Mouse (Mus musculus) heart, adult 2 months (tissue): ENCODE measurements at regions not wholly inside any gene's neighbourhood (a gene's known extent, or its start where the extent isn't known, plus 50 kb on each side); places are given as distances from the start of the nearest gene placed in this dataset.

Source experiments
- DNase-seq, 2 experiments: peaks; one replicate each; pipeline ENCODE4 v3.0.0; 2021
- H3K27ac ChIP-seq: fragments of 200-600 bp; 2 replicates; pipeline ENCODE4 v1.8.1; 2022
- H3K27me3 ChIP-seq: fragments of 200-500 bp; 2 replicates; pipeline ENCODE4 v1.6.1; 2012; ENCODE audit warnings: mild to moderate bottlenecking, low read length, inconsistent platforms, mixed read lengths; ENCODE audit not compliant: control insufficient read depth, insufficient read depth
- H3K36me3 ChIP-seq: fragments of 200-500 bp; 2 replicates; pipeline ENCODE4 v1.6.1; 2012; ENCODE audit warnings: low read length, inconsistent platforms; ENCODE audit not compliant: control insufficient read depth, insufficient read depth
- H3K4me1 ChIP-seq: fragments of 200-500 bp; 2 replicates; pipeline ENCODE4 v1.6.1; 2011; ENCODE audit warnings: low read length; ENCODE audit not compliant: control insufficient read depth, insufficient read depth
- H3K4me3 ChIP-seq: fragments of 200-600 bp; 2 replicates; pipeline ENCODE4 v1.8.1; 2022
- H3K79me2 ChIP-seq: fragments of 200-500 bp; replicated peaks from 2 replicates; pipeline ENCODE4 v1.6.1; 2012; ENCODE audit warnings: mild to moderate bottlenecking, inconsistent platforms, low read length, moderate library complexity, mixed read lengths; ENCODE audit not compliant: control insufficient read depth, insufficient read depth
- H3K9ac ChIP-seq: fragments of 200-500 bp; 2 replicates; pipeline ENCODE4 v1.6.1; 2012; ENCODE audit warnings: low read depth, mild to moderate bottlenecking, control low read depth, inconsistent platforms, low read length, mixed read lengths
- CTCF ChIP-seq: fragments of 200-600 bp; IDR thresholded peaks from 2 replicates; pipeline ENCODE4 v1.8.1; 2022; ENCODE audit warnings: antibody characterized with exemption, mild to moderate bottlenecking, moderate library complexity
- EP300 ChIP-seq: fragments of 200-500 bp; IDR thresholded peaks from 2 replicates; pipeline ENCODE4 v1.6.1; 2011; ENCODE audit warnings: low read depth, low read length, control low read depth; ENCODE audit not compliant: insufficient read depth
- POLR2A ChIP-seq: fragments of 200-500 bp; IDR thresholded peaks from 2 replicates; pipeline ENCODE4 v1.6.1; 2011; ENCODE audit warnings: mild to moderate bottlenecking, low read depth, low read length, control low read depth; ENCODE audit not compliant: insufficient read depth
- WGBS: fragments of 180-500 bp; shearing (Covaris S2); methylation state at CpG from one replicate; pipeline ENCODE4 v1.1.7; 2018; 5-methylcytosine and 5-hydroxymethylcytosine counted together
- intact Hi-C: fragments of 180-260 bp; cut with DNase I; formaldehyde crosslinking; loops from one replicate; pipeline ENCODE4 v1.15.1; 2025

DNA sequence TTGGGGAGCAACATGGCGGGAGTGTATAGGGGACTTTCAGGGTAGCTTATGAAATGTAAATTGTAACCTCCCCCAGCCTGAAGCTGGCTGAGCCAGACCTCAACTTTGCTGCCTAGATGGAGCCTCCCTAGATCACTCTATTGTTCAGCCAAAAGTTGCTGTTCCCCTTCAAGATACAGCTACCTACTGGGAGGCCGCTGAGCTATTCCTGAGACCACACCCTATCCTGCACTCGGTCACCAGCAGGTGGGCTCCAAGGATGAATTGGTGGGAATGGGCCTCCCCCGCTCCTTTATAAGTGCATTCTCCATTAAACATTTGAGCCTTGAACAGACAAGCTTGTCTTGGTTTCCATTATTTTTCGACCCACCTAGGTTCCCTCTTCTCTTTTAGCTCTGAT lies 104.8 kb upstream of the Ngly1 start:
- no peak overlapping the region for H3K9ac ChIP-seq
- no peaks in the 10 kb centered on the region for H3K27me3 ChIP-seq
- no peak overlapping the region for H3K4me3 ChIP-seq
- intact Hi-C loops: no loop called here
- H3K4me1 ChIP-seq: no peaks in the 10 kb centered on the region
- H3K36me3 ChIP-seq: no peaks in the 10 kb centered on the region
- no peak for DNase-seq
- TF ChIP-seq POLR2A (no peak), CTCF (no peak), EP300 (no peak)
- 82% methylated on average over 5 of the region's 5 CpGs for WGBS
- H3K79me2 ChIP-seq: no peaks in the 10 kb centered on the region
- H3K27ac ChIP-seq: no peak overlapping the region

DNA sequence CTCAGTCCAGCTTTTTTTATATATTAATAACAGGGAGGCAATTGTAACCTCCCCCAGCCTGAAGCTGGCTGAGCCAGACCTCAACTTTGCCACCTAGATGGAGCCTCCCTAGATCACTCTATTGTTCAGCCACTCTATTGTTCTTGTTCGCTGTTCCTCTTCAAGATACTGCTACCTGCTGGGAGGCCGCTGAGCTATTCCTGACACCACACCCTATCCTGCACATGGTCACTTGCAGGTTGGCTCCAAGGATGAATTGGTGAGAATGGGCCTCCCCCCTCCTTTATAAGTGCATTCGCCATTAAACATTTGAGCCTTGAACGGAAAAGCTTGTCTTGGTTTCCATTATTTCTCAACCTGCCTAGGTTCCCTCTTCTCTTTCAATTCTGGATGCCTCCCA lies 102.3 kb upstream of the Ngly1 start:
- Histone ChIP-seq H3K36me3 (no peaks in the 10 kb centered on the region), H3K79me2 (no peaks in the 10 kb centered on the region), H3K27ac (no peak overlapping the region), H3K9ac (no peak overlapping the region), H3K4me1 (no peaks in the 10 kb centered on the region), H3K27me3 (no peaks in the 10 kb centered on the region), H3K4me3 (no peak overlapping the region)
- DNase-seq: no peak
- 69% methylated on average over 4 of the region's 4 CpGs for WGBS
- intact Hi-C loops: no loop called here
- TF ChIP-seq CTCF (no peak), EP300 (no peak), POLR2A (no peak)

DNA sequence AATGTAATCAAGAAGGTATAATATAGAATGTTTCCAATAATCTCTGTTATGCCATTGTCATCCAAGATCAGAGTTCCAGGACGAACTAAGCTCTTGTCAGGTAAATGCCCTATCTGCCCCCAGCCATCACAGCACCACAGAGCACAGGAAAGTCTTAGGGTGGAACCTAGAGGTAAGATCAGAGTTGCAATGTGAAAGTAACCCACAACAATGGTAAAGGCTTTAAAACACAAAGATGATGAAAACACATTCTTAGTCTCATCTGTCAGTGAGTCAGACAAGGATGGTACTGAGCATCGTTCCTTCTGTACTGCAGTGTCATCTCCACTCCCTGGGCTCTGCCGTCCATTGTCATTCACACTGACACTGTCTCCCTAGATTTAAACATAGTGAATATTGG lies 97.3 kb upstream of the Ngly1 start:
- Histone ChIP-seq H3K4me1 (no peaks in the 10 kb centered on the region), H3K4me3 (no peak overlapping the region), H3K9ac (no peak overlapping the region), H3K79me2 (no peaks in the 10 kb centered on the region), H3K27me3 (no peaks in the 10 kb centered on the region), H3K27ac (no peak overlapping the region), H3K36me3 (no peaks in the 10 kb centered on the region)
- TF ChIP-seq POLR2A: no peak
- no peak for TF ChIP-seq CTCF
- TF ChIP-seq EP300: no peak
- intact Hi-C loops: no loop called here
- WGBS: 77% methylated on average over 3 of the region's 3 CpGs
- no peak for DNase-seq

DNA sequence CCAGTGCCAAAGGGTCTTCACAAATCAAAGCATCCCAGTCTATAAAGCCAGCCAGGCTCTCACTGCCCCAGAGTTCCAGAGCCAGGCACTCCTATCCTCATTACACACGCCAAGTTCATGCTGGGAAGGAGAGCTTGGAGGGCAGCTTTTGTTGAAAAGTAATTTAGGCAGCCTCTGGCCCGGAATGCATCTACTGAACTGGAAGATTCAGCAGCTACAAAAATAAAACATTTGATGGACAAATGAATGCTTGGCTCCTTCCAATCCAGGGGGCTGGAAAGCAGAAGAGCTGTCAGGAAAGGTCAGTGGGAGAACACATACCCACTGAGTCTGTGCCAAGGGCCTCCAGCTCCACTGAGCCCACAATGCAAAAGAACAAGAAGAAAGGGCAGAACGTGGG lies 96.4 kb upstream of the Ngly1 start:
- Histone ChIP-seq H3K36me3 (no peaks in the 10 kb centered on the region), H3K9ac (no peak overlapping the region), H3K27ac (no peak overlapping the region), H3K4me1 (no peaks in the 10 kb centered on the region), H3K4me3 (no peak overlapping the region), H3K79me2 (no peaks in the 10 kb centered on the region), H3K27me3 (no peaks in the 10 kb centered on the region)
- 49% methylated on average over 3 of the region's 3 CpGs for WGBS
- DNase-seq: no peak
- intact Hi-C loops: no loop called here
- TF ChIP-seq CTCF (no peak), EP300 (no peak), POLR2A (no peak)

DNA sequence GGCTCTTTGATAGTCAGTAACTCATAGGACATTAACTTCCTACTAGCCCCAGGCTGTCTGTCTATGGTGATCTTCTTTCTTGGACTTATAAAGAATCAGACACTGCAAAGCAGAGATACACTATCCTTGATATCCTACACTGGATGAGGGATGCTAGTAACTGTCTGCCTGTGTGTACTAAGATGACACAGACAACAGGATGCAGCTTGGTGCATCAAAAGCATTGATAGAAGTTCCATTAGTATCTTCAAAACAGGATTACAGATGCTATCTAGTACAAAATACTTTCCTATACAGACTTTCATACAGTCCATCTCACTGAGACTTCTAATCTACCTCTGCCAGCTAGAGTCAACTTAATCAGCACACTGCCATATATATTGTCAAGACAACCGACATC lies 94.0 kb upstream of the Ngly1 start:
- intact Hi-C loops: no loop called here
- H3K9ac ChIP-seq: no peak overlapping the region
- H3K4me3 ChIP-seq: no peak overlapping the region
- no peaks in the 10 kb centered on the region for H3K27me3 ChIP-seq
- no peaks in the 10 kb centered on the region for H3K4me1 ChIP-seq
- H3K36me3 ChIP-seq: no peaks in the 10 kb centered on the region
- no peak for TF ChIP-seq EP300
- no peak for TF ChIP-seq CTCF
- no peak for TF ChIP-seq POLR2A
- no peaks in the 10 kb centered on the region for H3K79me2 ChIP-seq
- no peak for DNase-seq
- WGBS: 58% methylated on average over 1 of the region's 1 CpGs
- H3K27ac ChIP-seq: no peak overlapping the region

DNA sequence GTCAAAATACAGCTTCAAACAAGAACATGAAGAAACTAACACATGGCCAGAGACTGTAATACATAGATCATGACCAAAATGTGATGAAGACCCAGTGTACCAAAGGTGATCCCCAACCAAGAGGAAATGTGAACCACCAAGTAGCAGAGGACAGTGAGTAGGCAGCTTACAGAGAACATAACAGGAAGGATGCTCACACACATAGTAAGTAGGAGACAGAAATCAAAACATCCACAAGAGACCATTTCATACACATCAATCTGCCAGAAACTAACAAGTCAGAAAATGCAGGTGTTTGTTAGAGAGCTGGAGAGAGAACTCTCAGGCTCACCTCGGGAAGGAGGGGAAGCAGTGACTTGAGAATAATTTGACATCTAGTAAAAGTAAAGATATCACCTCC lies 78.9 kb upstream of the Ngly1 start:
- 40% methylated on average over 1 of the region's 1 CpGs for WGBS
- Histone ChIP-seq H3K4me3 (no peak overlapping the region), H3K27me3 (no peaks in the 10 kb centered on the region), H3K9ac (no peak overlapping the region), H3K4me1 (no peaks in the 10 kb centered on the region), H3K27ac (no peak overlapping the region), H3K79me2 (no peaks in the 10 kb centered on the region), H3K36me3 (no peaks in the 10 kb centered on the region)
- intact Hi-C loops: no loop called here
- no peak for DNase-seq
- TF ChIP-seq EP300 (no peak), CTCF (no peak), POLR2A (no peak)

DNA sequence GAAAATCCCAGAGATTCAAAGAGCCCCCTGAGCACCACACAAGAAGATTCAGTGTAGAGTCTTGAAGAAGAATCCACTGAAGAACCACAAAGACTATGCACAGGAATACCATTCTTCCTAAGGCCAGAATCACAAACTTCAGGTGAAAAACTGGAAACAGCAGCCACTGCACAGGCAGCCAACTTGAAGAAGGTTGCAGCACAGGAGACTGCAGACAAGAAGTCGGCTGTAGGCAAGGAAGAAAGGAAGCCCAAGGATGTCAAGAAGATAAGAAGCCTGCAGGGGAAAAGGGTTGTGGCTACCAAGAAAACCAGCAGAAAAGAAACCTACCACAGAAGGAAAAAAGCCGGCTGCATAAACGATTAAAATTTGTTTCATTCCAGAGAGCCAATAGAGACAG lies 76.8 kb upstream of the Ngly1 start:
- Histone ChIP-seq H3K4me3 (no peak overlapping the region), H3K79me2 (no peaks in the 10 kb centered on the region), H3K27ac (no peak overlapping the region), H3K27me3 (no peaks in the 10 kb centered on the region), H3K9ac (no peak overlapping the region), H3K4me1 (no peaks in the 10 kb centered on the region), H3K36me3 (no peaks in the 10 kb centered on the region)
- DNase-seq: no peak
- 50% methylated on average over 3 of the region's 3 CpGs for WGBS
- intact Hi-C loops: no loop called here
- TF ChIP-seq EP300 (no peak), CTCF (no peak), POLR2A (no peak)
